Mouse (Mus musculus): ENCODE results near the gene Tbx4. TPM values are rescaled to one million over a fixed set of nuclear protein-coding genes. Genes with fewer than 3 reads are reported as not detected.

Tbx4 gene
- polyA plus RNA-seq, 2 experiments, result 15.5 to 37.5 TPM

DNA sequence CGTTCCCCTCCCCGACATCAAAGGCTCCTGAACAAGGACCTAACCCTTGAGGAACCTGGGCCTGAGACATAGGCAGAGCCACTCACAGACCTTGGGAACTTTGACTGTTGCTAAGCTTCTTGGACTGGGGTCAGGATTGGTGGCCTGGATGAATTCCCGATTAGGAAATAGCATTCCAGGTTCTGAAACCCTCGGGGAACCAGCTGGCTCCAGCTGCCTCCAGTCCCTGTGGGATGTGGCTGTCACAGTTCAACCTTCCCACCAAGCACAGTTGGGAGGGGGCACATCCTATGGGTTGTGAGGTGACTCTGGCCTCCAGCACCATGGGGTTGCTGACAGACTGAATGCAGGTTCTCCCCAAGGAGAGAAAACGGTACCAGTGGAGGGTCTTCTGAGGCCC, 40.3 kb upstream of the Tbx4 start:
- no peak overlapping the region for H3K4me2 ChIP-seq (replicated peaks; ENCODE audit: low read depth, low read length, severe bottlenecking)
- ATAC-seq (ENCODE audit: low FRiP score, low read depth), result no peak
- H3K4me3 ChIP-seq (replicated peaks; ENCODE audit: low read length), result no peak overlapping the region
- DNase-seq (ENCODE audit: low spot score), result no peak
- no peak overlapping the region for H3K27ac ChIP-seq (replicated peaks; ENCODE audit: low read depth, low read length)
- no peaks in the 10 kb centered on the region for H3K36me3 ChIP-seq (ENCODE audit: control insufficient read depth, insufficient read depth, low read length)
- peaks cover 19% of the 10 kb centered on the region for H3K4me1 ChIP-seq (ENCODE audit: control insufficient read depth, insufficient read depth, low read length)
- H3K27me3 ChIP-seq (ENCODE audit: control insufficient read depth, insufficient read depth, low read length), result peaks cover 15% of the 10 kb centered on the region
- no peaks in the 10 kb centered on the region for H3K9me3 ChIP-seq (ENCODE audit: control insufficient read depth, low read length)
- no peak for TF ChIP-seq POLR2A (IDR thresholded peaks at IDR 0.05; ENCODE audit: borderline replicate concordance, extremely low read depth, insufficient read depth, insufficient read length)
- H3K9ac ChIP-seq (ENCODE audit: low read depth, low read length, severe bottlenecking), result no peak overlapping the region
- 35% methylated on average over 5 of the region's 5 CpGs for WGBS

DNA sequence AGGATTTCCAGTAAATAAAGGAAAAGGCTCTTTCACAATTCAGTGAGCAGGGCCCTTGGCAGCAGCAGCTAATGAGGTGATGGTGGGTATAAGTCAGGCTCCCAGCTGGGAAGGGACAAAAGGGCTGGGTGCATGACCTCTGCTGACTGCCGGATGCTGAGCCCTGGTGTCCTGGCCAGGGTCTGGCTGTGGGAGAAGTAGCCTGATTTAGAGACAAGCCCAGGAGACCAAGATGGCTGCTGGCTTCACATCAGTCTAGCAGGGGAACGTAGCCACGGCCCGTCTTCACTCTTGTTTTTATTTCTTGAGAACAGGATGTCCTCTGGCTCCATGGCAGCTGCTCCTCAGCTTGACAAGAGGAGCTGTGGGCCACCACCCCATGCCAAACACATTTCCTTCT, 39.7 kb upstream of the Tbx4 start:
- Histone ChIP-seq H3K4me2 (replicated peaks; ENCODE audit: low read depth, low read length, severe bottlenecking) (no peak overlapping the region), H3K9me3 (ENCODE audit: control insufficient read depth, low read length) (no peaks in the 10 kb centered on the region), H3K4me3 (replicated peaks; ENCODE audit: low read length) (no peak overlapping the region), H3K9ac (ENCODE audit: low read depth, low read length, severe bottlenecking) (no peak overlapping the region), H3K27me3 (ENCODE audit: control insufficient read depth, insufficient read depth, low read length) (peaks cover 10% of the 10 kb centered on the region; the same call in 1 of the 2 replicates), H3K36me3 (ENCODE audit: control insufficient read depth, insufficient read depth, low read length) (no peaks in the 10 kb centered on the region), H3K27ac (replicated peaks; ENCODE audit: low read depth, low read length) (no peak overlapping the region), H3K4me1 (ENCODE audit: control insufficient read depth, insufficient read depth, low read length) (peaks cover 19% of the 10 kb centered on the region)
- 73% methylated on average over 4 of the region's 4 CpGs for WGBS
- no peak for DNase-seq (ENCODE audit: low spot score)
- TF ChIP-seq POLR2A (IDR thresholded peaks at IDR 0.05; ENCODE audit: borderline replicate concordance, extremely low read depth, insufficient read depth, insufficient read length), result no peak
- no peak for ATAC-seq (ENCODE audit: low FRiP score, low read depth)

DNA sequence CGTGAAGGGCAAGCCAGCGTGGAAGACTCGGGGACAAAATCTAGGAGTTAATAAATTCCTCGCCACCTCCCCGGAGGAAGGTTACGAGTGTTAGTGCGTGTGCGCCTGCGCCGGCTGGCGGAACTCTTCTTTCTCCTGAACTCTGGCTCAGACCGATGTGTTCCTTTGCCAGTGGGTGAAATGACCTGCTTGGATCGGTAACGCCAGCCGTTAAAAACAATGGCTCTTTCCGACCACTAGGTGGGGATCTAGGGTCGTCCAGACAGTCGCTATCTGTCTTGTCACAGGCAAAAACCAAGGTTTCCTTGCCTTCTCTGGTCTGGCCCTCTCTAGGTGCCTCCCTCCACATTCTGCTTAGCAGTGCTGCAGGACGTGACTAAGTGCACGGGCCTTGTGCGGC, 37.2 kb upstream of the Tbx4 start:
- peak overlapping the region; percentile 18 for H3K4me3 ChIP-seq (replicated peaks; ENCODE audit: low read length)
- no peaks in the 10 kb centered on the region for H3K9me3 ChIP-seq (ENCODE audit: control insufficient read depth, low read length)
- no peaks in the 10 kb centered on the region for H3K36me3 ChIP-seq (ENCODE audit: control insufficient read depth, insufficient read depth, low read length)
- DNase-seq (ENCODE audit: low spot score) (peak; percentile 89), ATAC-seq (ENCODE audit: low FRiP score, low read depth) (peak; percentile 36)
- WGBS, result 2% methylated on average over 21 of the region's 21 CpGs
- no peak for TF ChIP-seq POLR2A (IDR thresholded peaks at IDR 0.05; ENCODE audit: borderline replicate concordance, extremely low read depth, insufficient read depth, insufficient read length)
- 0 out of 2 replicates have a peak, but pooled peaks cover 5% of the 10 kb centered on the region for H3K4me1 ChIP-seq (ENCODE audit: control insufficient read depth, insufficient read depth, low read length)
- H3K27me3 ChIP-seq (ENCODE audit: control insufficient read depth, insufficient read depth, low read length), result no peaks in the 10 kb centered on the region
- no peak overlapping the region for H3K27ac ChIP-seq (replicated peaks; ENCODE audit: low read depth, low read length)
- H3K9ac ChIP-seq (ENCODE audit: low read depth, low read length, severe bottlenecking), result peak overlapping the region; percentile 45; the same call in 1 of the 2 replicates
- peak overlapping the region; percentile 46 for H3K4me2 ChIP-seq (replicated peaks; ENCODE audit: low read depth, low read length, severe bottlenecking)

DNA sequence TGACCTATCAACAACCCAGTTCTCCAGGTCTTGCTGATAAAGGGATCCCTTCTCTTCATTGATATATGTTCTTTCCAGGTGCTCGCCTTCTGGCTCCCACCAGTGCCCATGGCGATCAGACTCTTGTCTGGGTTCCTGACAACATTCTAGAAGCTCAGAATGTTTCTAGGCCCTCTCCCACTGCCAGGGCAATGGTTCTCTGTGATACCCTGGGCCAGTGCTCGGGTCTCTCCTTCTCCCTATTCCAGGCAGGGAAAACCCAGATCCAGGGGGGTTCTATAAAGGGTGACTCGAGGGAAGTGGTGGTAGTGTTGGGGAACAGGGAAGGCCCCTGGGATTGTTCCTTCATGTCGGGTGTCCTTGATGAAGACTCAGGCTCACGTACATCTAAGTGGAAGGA, 36.0 kb upstream of the Tbx4 start, which contains the start of gene Gm11444:
Gm11444 (minus strand) TSS at position 101 of the 400 bp plus-strand sequence.
- H3K36me3 ChIP-seq (ENCODE audit: control insufficient read depth, insufficient read depth, low read length), result no peaks in the 10 kb centered on the region
- DNase-seq (ENCODE audit: low spot score), result no peak
- H3K27me3 ChIP-seq (ENCODE audit: control insufficient read depth, insufficient read depth, low read length), result no peaks in the 10 kb centered on the region
- peak within 1 kb of the TSS; percentile 46; the same call in 1 of the 2 replicates for H3K4me2 ChIP-seq (replicated peaks; ENCODE audit: low read depth, low read length, severe bottlenecking)
- no peak within 1 kb of the TSS for H3K4me3 ChIP-seq (replicated peaks; ENCODE audit: low read length)
- no peak within 1 kb of the TSS for H3K27ac ChIP-seq (replicated peaks; ENCODE audit: low read depth, low read length)
- no peak within 1 kb of the TSS for H3K9ac ChIP-seq (ENCODE audit: low read depth, low read length, severe bottlenecking)
- no peaks in the 10 kb centered on the region for H3K9me3 ChIP-seq (ENCODE audit: control insufficient read depth, low read length)
- 0 out of 2 replicates have a peak, but pooled peaks cover 3% of the 10 kb centered on the region for H3K4me1 ChIP-seq (ENCODE audit: control insufficient read depth, insufficient read depth, low read length)
- 89% methylated on average over 6 of the region's 6 CpGs for WGBS
- no peak for ATAC-seq (ENCODE audit: low FRiP score, low read depth)
- TF ChIP-seq POLR2A (IDR thresholded peaks at IDR 0.05; ENCODE audit: borderline replicate concordance, extremely low read depth, insufficient read depth, insufficient read length), result no peak

DNA sequence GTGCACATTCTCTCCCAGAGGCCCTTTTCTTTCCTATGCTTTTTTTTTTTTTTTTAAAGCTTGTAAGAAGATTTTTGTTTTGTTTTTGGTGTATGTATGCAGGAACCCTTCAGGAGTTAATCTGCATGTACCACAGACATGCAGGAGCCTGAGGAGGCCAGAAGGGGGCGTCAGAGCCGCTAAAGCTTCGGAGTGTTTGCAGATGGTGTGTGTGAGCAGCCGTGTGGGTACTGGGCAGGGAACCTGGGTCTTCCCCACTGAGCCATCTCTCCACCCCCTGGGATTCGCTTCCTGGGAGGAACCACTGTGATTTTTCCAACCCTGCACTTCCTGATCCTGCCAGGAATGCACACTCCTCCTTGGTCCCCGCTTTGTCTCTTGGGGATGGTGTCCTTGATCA, 35.5 kb upstream of the Tbx4 start:
- H3K9ac ChIP-seq (ENCODE audit: low read depth, low read length, severe bottlenecking), result no peak overlapping the region
- H3K36me3 ChIP-seq (ENCODE audit: control insufficient read depth, insufficient read depth, low read length), result no peaks in the 10 kb centered on the region
- 44% methylated on average over 6 of the region's 6 CpGs for WGBS
- no peaks in the 10 kb centered on the region for H3K9me3 ChIP-seq (ENCODE audit: control insufficient read depth, low read length)
- no peak overlapping the region for H3K4me2 ChIP-seq (replicated peaks; ENCODE audit: low read depth, low read length, severe bottlenecking)
- no peak overlapping the region for H3K27ac ChIP-seq (replicated peaks; ENCODE audit: low read depth, low read length)
- 0 out of 2 replicates have a peak, but pooled peaks cover 3% of the 10 kb centered on the region for H3K4me1 ChIP-seq (ENCODE audit: control insufficient read depth, insufficient read depth, low read length)
- DNase-seq (ENCODE audit: low spot score), result no peak
- no peak for TF ChIP-seq POLR2A (IDR thresholded peaks at IDR 0.05; ENCODE audit: borderline replicate concordance, extremely low read depth, insufficient read depth, insufficient read length)
- ATAC-seq (ENCODE audit: low FRiP score, low read depth), result no peak
- no peak overlapping the region for H3K4me3 ChIP-seq (replicated peaks; ENCODE audit: low read length)
- H3K27me3 ChIP-seq (ENCODE audit: control insufficient read depth, insufficient read depth, low read length), result no peaks in the 10 kb centered on the region
